Mouse (Mus musculus): ENCODE measurements at regions not wholly inside any gene's neighbourhood (a gene's known extent, or its start where the extent isn't known, plus 50 kb on each side); places are given as distances from the start of the nearest gene placed in this dataset.

GRCm38 (mm10) chr3:40206326-40206725, 324.8 kb upstream of the Intu start:
- no peak for DNase-seq (ENCODE audit: extremely low spot score in 1 of 2, low spot score in 2 of 2)
- no peak for TF ChIP-seq CTCF (IDR thresholded peaks at IDR 0.05)
- no peak overlapping the region for H3K4me3 ChIP-seq
- intact Hi-C loops (cut with DNase I), result no loop called here
- H3K27ac ChIP-seq, result no peak overlapping the region

DNA sequence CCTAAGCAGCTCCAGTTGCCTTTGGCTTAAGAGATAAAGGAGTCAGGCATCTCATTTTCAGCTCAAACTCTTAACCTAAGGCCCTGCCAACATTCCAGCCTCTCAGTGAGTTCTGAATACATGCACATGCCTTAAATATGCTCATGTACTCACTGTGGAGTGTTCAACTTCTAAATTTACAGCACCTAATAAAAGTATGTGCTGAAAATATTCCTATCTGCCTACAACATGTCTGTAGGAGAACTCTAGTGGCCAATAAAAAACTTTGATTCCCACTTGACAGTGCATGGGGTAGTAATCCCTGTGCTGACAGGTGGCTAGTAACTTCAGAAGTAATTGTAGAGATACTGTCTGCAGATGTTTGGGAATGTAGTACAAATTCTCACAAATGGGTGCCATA, 319.3 kb upstream of the Intu start:
- Histone ChIP-seq H3K27ac (no peak overlapping the region), H3K4me3 (no peak overlapping the region)
- intact Hi-C loops (cut with DNase I), result no loop called here
- DNase-seq (ENCODE audit: extremely low spot score in 1 of 2, low spot score in 2 of 2), result no peak
- no peak for TF ChIP-seq CTCF (IDR thresholded peaks at IDR 0.05)

DNA sequence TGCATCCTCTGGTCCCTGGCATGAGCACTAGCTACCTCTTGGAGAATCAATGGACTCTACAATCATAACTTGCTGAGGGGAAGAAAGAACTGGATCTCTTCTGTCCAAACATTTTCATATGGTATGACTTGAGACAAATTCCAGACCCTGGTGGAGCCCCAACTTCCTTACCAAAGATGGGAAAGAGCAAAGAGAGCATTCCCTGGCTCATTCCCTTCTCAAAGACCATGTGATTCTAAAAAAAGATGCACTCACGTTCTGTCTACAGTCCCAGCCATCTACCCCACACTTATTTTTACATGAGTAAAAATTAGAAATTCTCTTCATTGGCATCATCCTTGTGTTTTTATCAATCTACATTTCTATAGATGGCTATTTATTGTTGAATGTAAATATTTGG, 304.3 kb upstream of the Intu start:
- intact Hi-C loops (cut with DNase I), result no loop called here
- no peak overlapping the region for H3K27ac ChIP-seq
- TF ChIP-seq CTCF (IDR thresholded peaks at IDR 0.05), result no peak
- no peak for DNase-seq (ENCODE audit: extremely low spot score in 1 of 2, low spot score in 2 of 2)
- no peak overlapping the region for H3K4me3 ChIP-seq

- Histone ChIP-seq H3K4me3 (no peak overlapping the region), H3K27ac (no peak overlapping the region)
- no peak for DNase-seq (ENCODE audit: extremely low spot score in 1 of 2, low spot score in 2 of 2)
- TF ChIP-seq CTCF (IDR thresholded peaks at IDR 0.05), result no peak
- intact Hi-C loops (cut with DNase I), result no loop called here
Observed at GRCm38 (mm10) chr3:40243499-40244101, 287.5 kb upstream of the Intu start.

DNA sequence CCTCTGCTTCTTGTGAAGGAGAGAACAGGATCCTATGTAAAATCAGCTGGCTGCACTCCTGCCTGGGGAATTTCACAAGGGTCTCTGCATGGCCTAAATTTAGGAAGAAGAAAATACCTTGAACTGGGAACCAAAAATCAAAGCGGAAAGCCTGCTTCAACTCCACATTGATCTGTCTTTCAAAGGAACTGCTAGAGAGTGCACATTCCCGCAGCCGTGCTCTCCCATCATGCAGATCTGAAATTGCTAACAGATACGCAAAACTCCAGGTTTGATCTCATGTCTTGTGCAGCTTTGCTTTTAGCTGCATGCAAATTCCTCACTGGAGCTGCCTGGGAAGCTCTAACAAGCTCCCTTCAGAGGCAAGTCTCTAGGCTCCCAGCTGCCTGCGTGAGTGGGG, 276.7 kb upstream of the Intu start:
- intact Hi-C loops (cut with DNase I), result no loop called here
- Histone ChIP-seq H3K27ac (no peak overlapping the region), H3K4me3 (no peak overlapping the region)
- no peak for DNase-seq (ENCODE audit: extremely low spot score in 1 of 2, low spot score in 2 of 2)
- no peak for TF ChIP-seq CTCF (IDR thresholded peaks at IDR 0.05)

DNA sequence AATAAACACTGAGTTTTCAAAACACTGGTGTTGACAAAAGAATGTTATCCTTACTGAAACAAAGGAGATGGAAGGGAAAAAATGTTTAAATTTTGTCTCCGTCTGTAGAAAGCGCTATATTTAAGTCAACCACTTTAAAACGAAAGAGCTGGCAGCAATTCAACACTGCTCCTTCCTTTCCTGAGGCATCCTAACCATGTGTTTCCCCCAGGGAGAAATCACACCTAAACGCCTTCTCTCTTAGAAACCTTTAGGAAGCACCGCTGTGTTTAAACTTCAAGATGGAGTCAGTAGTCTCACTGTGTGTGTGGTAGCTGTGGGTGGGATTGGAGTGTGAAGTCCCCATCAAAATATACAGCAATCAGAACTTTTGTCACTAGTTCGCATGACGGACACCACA, 268.6 kb upstream of the Intu start:
- intact Hi-C loops (cut with DNase I), result no loop called here
- Histone ChIP-seq H3K27ac (no peak overlapping the region), H3K4me3 (no peak overlapping the region)
- peak; percentile 15 to 18 for DNase-seq (ENCODE audit: extremely low spot score in 1 of 2, low spot score in 2 of 2)
- TF ChIP-seq CTCF (IDR thresholded peaks at IDR 0.05), result no peak

GRCm38 (mm10) chr3:40267514-40267913, 263.6 kb upstream of the Intu start:
- H3K4me3 ChIP-seq, result no peak overlapping the region
- H3K27ac ChIP-seq, result no peak overlapping the region
- intact Hi-C loops (cut with DNase I), result no loop called here
- no peak for DNase-seq (ENCODE audit: extremely low spot score in 1 of 2, low spot score in 2 of 2)
- TF ChIP-seq CTCF (IDR thresholded peaks at IDR 0.05), result no peak

DNA sequence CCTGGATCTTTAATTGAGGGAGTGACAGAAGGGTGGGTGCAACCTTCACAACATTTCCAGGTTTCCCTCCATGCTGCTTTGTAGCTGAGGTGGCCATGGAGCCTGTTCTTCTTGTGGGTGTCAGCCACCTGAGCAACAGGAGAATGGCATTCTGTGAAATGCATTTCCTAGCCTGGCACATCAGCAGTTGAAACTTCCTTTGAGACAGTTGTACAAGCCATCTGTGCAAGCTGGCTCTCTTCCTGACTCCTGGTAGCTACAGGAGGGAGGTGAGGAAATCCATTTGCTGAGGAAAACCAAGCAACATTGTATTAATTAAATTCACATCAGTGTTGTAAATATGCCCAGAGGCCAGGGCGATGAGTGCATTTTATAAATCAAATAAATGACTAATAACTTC, 248.2 kb upstream of the Intu start:
- Histone ChIP-seq H3K27ac (no peak overlapping the region), H3K4me3 (no peak overlapping the region)
- intact Hi-C loops (cut with DNase I), result no loop called here

GRCm38 (mm10) chr3:40286959-40287710, 244.0 kb upstream of the Intu start:
- DNase-seq (ENCODE audit: extremely low spot score in 1 of 2, low spot score in 2 of 2), result no peak
- H3K27ac ChIP-seq, result no peak overlapping the region
- intact Hi-C loops (cut with DNase I), result no loop called here
- TF ChIP-seq CTCF (IDR thresholded peaks at IDR 0.05), result no peak
- H3K4me3 ChIP-seq, result no peak overlapping the region

More for the DNA sequence above, 248.2 kb upstream of the Intu start:
- DNase-seq (ENCODE audit: extremely low spot score in 1 of 2, low spot score in 2 of 2), result peak; percentile 20 to 44
- no peak for TF ChIP-seq CTCF (IDR thresholded peaks at IDR 0.05)

DNA sequence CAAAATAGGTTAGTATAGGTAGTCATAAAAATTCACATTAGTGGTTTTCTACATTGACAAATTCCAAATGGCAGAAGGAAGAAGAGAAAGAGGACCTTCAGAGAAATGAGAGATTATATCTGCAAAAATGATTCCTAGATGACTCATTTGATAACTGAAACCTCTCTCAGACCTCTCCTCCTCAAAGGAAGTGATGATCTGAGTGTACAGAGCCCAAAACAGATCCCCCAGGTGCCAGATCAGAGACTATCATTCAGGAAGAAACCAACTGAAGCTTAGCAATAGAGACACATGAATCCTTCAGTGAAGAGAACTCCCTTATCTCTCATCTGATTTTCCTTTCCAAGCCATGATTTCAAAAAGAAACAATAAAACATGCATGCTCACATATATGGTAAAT, 234.0 kb upstream of the Intu start:
- Histone ChIP-seq H3K27ac (no peak overlapping the region), H3K4me3 (no peak overlapping the region)
- no peak for DNase-seq (ENCODE audit: extremely low spot score in 1 of 2, low spot score in 2 of 2)
- TF ChIP-seq CTCF (IDR thresholded peaks at IDR 0.05), result no peak
- intact Hi-C loops (cut with DNase I), result no loop called here

DNA sequence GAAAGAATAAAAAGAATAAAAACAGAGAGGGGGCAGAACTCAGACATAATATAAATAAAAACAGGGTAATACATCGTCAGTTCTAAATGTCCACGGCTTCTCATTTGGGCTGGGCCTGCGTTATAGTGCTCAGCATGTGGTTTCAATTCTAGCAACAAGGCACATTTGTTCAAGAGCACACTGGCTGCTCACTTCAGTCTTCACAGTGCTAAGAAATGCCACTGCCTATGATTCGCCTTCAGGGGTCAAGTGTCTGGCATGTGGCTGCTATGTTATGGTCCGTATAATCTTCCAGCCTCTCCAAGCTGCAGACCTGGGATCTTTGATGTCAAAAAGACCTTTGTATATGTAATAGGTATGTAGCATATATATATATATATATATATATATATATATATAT, 210.8 kb upstream of the Intu start:
- no peak for DNase-seq (ENCODE audit: extremely low spot score in 1 of 2, low spot score in 2 of 2)
- no peak for TF ChIP-seq CTCF (IDR thresholded peaks at IDR 0.05)
- no peak overlapping the region for H3K4me3 ChIP-seq
- no peak overlapping the region for H3K27ac ChIP-seq
- intact Hi-C loops (cut with DNase I), result no loop called here

DNA sequence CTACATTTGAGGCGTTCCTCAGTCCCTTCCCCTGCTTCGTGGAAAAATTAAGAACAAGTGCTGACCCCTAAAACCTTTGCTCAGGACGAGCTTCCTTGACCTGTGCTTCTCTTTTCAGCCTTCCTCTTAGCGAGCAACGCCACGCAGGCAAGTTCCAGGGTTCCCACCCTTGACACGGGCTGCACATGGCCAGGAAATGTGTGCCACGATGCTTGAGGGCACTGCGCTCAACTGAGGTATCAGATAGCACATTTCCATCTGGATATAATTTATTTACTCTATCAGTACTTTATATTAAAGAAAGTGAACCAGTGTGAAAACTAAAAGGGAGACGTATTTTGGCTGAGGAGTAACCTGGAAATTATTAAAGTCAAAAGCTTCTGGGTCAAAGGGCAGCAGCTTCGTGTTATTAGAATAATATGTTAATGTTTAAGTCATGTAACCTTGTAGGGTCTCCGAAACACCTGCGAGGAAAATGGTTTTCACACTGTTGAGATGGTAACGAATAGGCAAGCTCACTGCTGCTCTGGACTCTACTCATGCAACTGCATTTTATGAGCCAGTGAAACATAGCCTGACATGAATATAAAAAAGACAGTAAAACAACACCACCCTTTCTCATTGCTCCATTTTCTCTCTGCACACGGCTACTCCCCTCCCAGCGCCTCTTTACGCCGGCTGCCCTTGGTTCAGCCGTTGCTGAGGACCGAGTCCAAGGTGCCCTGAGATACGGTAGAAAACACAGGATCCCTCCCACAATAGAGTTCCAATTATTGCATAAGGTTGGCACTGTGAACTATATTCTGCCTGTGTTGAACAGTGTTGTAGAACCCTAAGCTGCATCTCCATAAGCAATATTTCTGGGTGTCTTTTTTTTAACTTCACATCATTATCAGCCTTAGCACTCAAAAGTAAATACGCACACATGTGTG, 204.9 kb upstream of the Intu start:
- DNase-seq (ENCODE audit: extremely low spot score in 1 of 2, low spot score in 2 of 2), result no peak
- Histone ChIP-seq H3K4me3 (no peak overlapping the region), H3K27ac (no peak overlapping the region)
- no peak for TF ChIP-seq CTCF (IDR thresholded peaks at IDR 0.05)
- intact Hi-C loops (cut with DNase I), result no loop called here

All from left cerebral cortex, adult 2 months (tissue).